ENCODE assay signal across 14 mouse cellular contexts in the genomic region with DNA sequence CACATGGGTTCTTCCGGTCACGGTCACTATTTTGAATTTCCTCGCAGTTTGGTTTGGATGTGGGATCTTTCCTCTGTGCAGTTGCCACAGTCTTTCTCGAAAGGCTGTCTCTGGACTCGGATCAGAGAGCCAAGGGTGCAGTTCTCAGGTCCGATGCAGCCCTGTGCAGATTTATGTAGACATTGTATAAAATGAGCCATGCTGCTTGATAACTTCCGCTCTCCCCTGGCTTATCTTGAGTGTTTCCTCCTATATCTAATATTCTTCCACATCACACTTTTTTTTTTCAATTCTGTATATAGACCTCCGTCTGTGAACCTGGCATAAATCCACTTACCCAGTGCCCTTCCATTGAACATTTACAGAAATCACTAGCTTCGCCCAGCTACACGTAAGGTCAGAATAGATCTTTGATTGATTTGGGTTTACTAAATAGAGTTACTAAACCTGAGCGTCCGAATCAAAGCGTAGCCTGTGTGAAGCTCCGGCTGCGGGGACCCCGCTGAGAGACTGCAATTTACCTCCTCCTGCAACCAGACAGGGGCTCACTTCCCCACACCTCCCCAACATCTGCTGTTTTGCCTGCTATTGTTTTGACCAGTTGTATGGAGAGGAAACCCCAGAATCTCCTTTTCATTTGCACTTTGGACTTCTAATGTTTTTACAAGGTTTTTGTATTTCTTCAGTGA. TPM values are rescaled to one million over a fixed set of nuclear protein-coding genes. Genes with fewer than 3 reads are reported as not detected.
DNase-seq lines count a peak whose midpoint lies in the region; ATAC-seq and TF ChIP-seq lines count a peak whose summit lies in the region.
"Had no signal": no experiment of that assay in that cellular context is flagged by ENCODE, and none has a peak within 500 bp of the region (broad histone marks: within the 10 kb centered on the region; RNA-seq: fewer than 3 reads in every experiment).

No protein-coding gene starts in this region.

- H3K4me2 ChIP-seq in heart, embryonic 13.5 days = peak overlapping the region; percentile 55
- 0 out of 2 replicates have a peak overlapping the region, but pooled peaks have one; percentile 14 for H3K4me2 ChIP-seq in embryonic facial prominence, embryonic 14.5 days (ENCODE audit: low read depth, low read length)
- peak overlapping the region; percentile 38 for H3K4me2 ChIP-seq in midbrain, embryonic 12.5 days (replicated peaks)

- H3K9me3 ChIP-seq in heart, embryonic 13.5 days = no peaks in the 10 kb centered on the region
- no peaks in the 10 kb centered on the region for H3K9me3 ChIP-seq in ES-Bruce4 (replicated peaks; ENCODE audit: control insufficient read depth, insufficient read depth, low read length, poor library complexity, severe bottlenecking)
- H3K9me3 ChIP-seq in embryonic facial prominence, embryonic 14.5 days (ENCODE audit: control insufficient read depth, low read length) = no peaks in the 10 kb centered on the region
- H3K9me3 ChIP-seq in midbrain, embryonic 12.5 days = no peaks in the 10 kb centered on the region

- peaks cover 50% of the 10 kb centered on the region for H3K4me1 ChIP-seq in heart, embryonic 13.5 days
- peaks cover 2% of the 10 kb centered on the region for H3K4me1 ChIP-seq in ES-Bruce4 (ENCODE audit: control insufficient read depth, insufficient read depth, low read length)
- H3K4me1 ChIP-seq in embryonic facial prominence, embryonic 14.5 days (ENCODE audit: control insufficient read depth, insufficient read depth, low read length) = peaks cover 34% of the 10 kb centered on the region
- H3K4me1 ChIP-seq in midbrain, embryonic 12.5 days = peaks cover 47% of the 10 kb centered on the region

- peak overlapping the region; percentile 50 for H3K27ac ChIP-seq in heart, embryonic 13.5 days (replicated peaks)
- peak overlapping the region; percentile 76 for H3K27ac ChIP-seq in ES-Bruce4 (ENCODE audit: insufficient read depth, low read length)
- H3K27ac ChIP-seq in embryonic facial prominence, embryonic 14.5 days (replicated peaks; ENCODE audit: low read depth, low read length) = peak overlapping the region; percentile 82
- peak overlapping the region; percentile 43; the same call in 1 of the 2 replicates for H3K27ac ChIP-seq in midbrain, embryonic 12.5 days (replicated peaks)
- H3K27ac ChIP-seq: layer of hippocampus, adult 2 months had no signal

- peaks cover 25% of the 10 kb centered on the region; the same call in 1 of the 2 replicates for H3K27me3 ChIP-seq in heart, embryonic 13.5 days (replicated peaks)
- H3K27me3 ChIP-seq in ES-Bruce4 (ENCODE audit: control insufficient read depth, insufficient read depth, low read length, poor library complexity, severe bottlenecking) = no peaks in the 10 kb centered on the region
- H3K27me3 ChIP-seq in embryonic facial prominence, embryonic 14.5 days (replicated peaks; ENCODE audit: control insufficient read depth, insufficient read depth, low read length) = peaks cover 11% of the 10 kb centered on the region
- H3K27me3 ChIP-seq in midbrain, embryonic 12.5 days = peaks cover 24% of the 10 kb centered on the region

- no peaks in the 10 kb centered on the region for H3K36me3 ChIP-seq in heart, embryonic 13.5 days
- H3K36me3 ChIP-seq in ES-Bruce4 (ENCODE audit: control insufficient read depth, insufficient read depth, low read length, poor library complexity, severe bottlenecking) = no peaks in the 10 kb centered on the region
- no peaks in the 10 kb centered on the region for H3K36me3 ChIP-seq in embryonic facial prominence, embryonic 14.5 days (ENCODE audit: control insufficient read depth, insufficient read depth, low read length)
- H3K36me3 ChIP-seq in midbrain, embryonic 12.5 days = no peaks in the 10 kb centered on the region

- no peak for DNase-seq in heart, postnatal 10 days
- no peak for DNase-seq in embryonic facial prominence, embryonic 14.5 days (ENCODE audit: low spot score)
- DNase-seq in cerebellum, adult 18-20 months = no peak
- DNase-seq in cerebellum, adult 11 months = no peak
- no peak for DNase-seq in right cerebral cortex, adult 2 months (ENCODE audit: low spot score in 2 of 2)
- DNase-seq: liver; right cerebral cortex, postnatal 14 days; thymus, adult 18-20 months had no signal

- intact Hi-C loops in heart, postnatal 10 days (cut with DNase I) = no loop called here

- TF ChIP-seq POLR2A in ES-Bruce4 (IDR thresholded peaks at IDR 0.05; ENCODE audit: insufficient read depth, low read length) = no peak

- peak; percentile 80 for TF ChIP-seq EP300 in ES-Bruce4 (IDR thresholded peaks at IDR 0.05; ENCODE audit: insufficient read depth, low read depth, low read length)

- WGBS in heart, embryonic 13.5 days = 47% methylated on average over 16 of the region's 16 CpGs
- 35% methylated on average over 16 of the region's 16 CpGs for WGBS in embryonic facial prominence, embryonic 14.5 days
- 9% methylated on average over 16 of the region's 16 CpGs for WGBS in midbrain, embryonic 12.5 days

- TF ChIP-seq CTCF in ES-Bruce4 (IDR thresholded peaks at IDR 0.05; ENCODE audit: low read depth, low read length) = no peak

- H3K9ac ChIP-seq in heart, embryonic 13.5 days = peak overlapping the region; percentile 57
- H3K9ac ChIP-seq in ES-Bruce4 (ENCODE audit: low read depth, poor library complexity, severe bottlenecking) = peak overlapping the region; percentile 39
- peak overlapping the region; percentile 46; the same call in 1 of the 2 replicates for H3K9ac ChIP-seq in embryonic facial prominence, embryonic 14.5 days (ENCODE audit: low read depth, low read length)
- no peak overlapping the region for H3K9ac ChIP-seq in midbrain, embryonic 12.5 days (replicated peaks)

- H3K4me3 ChIP-seq in heart, embryonic 13.5 days = no peak overlapping the region
- peak overlapping the region; percentile 43 for H3K4me3 ChIP-seq in ES-Bruce4 (ENCODE audit: low read depth, low read length)
- H3K4me3 ChIP-seq in embryonic facial prominence, embryonic 14.5 days (ENCODE audit: low read depth, low read length) = no peak overlapping the region
- H3K4me3 ChIP-seq in midbrain, embryonic 12.5 days = peak overlapping the region; percentile 7; the same call in 1 of the 2 replicates
- H3K4me3 ChIP-seq: layer of hippocampus, adult 2 months had no signal

- ATAC-seq in heart, embryonic 13.5 days (ENCODE audit: extremely low read depth, insufficient number of reproducible peaks, low FRiP score, low TSS enrichment) = no peak
- no peak; the same call in 1 of the 2 replicates for ATAC-seq in embryonic facial prominence, embryonic 14.5 days (ENCODE audit: low read depth)
- no peak for ATAC-seq in midbrain, embryonic 12.5 days (ENCODE audit: low FRiP score, low read depth)
- ATAC-seq: activated CD4-positive, CD25-positive, alpha-beta regulatory T cell, adult 4 months; inflammation-experienced regulatory T-cells, adult 6 months had no signal

RNA-seq across cellular contexts. Expression of a gene that starts 37.4 kb away (rescaled TPM):
- polyA plus RNA-seq in heart, embryonic 13.5 days (2015; fragmentation: Nextera tagmentation; extraction: Ambion mirVana) = 180 and 217 TPM in 2 replicates
- total RNA-seq in heart, postnatal 10 days (2021) = 1 to 10 TPM; 5.1 to 7.7 TPM
- polyA plus RNA-seq in ES-Bruce4 (2011; ENCODE audit: insufficient read depth, insufficient read length, low read depth, missing spikeins) = 682 and 697 TPM in 2 replicates
- polyA plus RNA-seq in embryonic facial prominence, embryonic 14.5 days (2014; fragmentation: Nextera tagmentation; extraction: Ambion mirVana) = 94.2 and 111 TPM in 2 replicates
- polyA plus RNA-seq in midbrain, embryonic 12.5 days (2016; fragmentation: Nextera tagmentation; extraction: Ambion mirVana) = 116 TPM in 2 replicates

Comparison
In these comparisons a context has a peak if more than half of its experiments do, and no peak if none do; other contexts are left out.
1. H3K4me3 ChIP-seq: peak in ES-Bruce4 (single experiment) and midbrain, embryonic 12.5 days (single experiment); none in heart, embryonic 13.5 days (single experiment) and embryonic facial prominence, embryonic 14.5 days (single experiment).
2. Peak in every context shown above with its lines, with median percentiles within 50 percentile points of each other: H3K27ac ChIP-seq and H3K4me2 ChIP-seq.